Mouse (Mus musculus) E14TG2a.4 (cell line): ENCODE data around the gene Treml2.

ENCODE experiments used
- H3K27me3 ChIP-seq: 2 replicates; pipeline ENCODE4 v1.6.1; 2014; ENCODE audit warnings: low read length, control low read depth; ENCODE audit not compliant: insufficient read depth
- H3K36me3 ChIP-seq: 2 replicates; pipeline ENCODE4 v1.6.1; 2014; ENCODE audit warnings: low read length, control low read depth; ENCODE audit not compliant: insufficient read depth
- H3K4me1 ChIP-seq: replicated peaks from 2 replicates; pipeline ENCODE4 v1.6.1; 2014; ENCODE audit warnings: low read depth, low read length, control low read depth
- H3K4me3 ChIP-seq: replicated peaks from 2 replicates; pipeline ENCODE4 v1.5.1; 2014; ENCODE audit warnings: mild to moderate bottlenecking, low read length
- H3K9me3 ChIP-seq: 2 replicates; pipeline ENCODE4 v1.6.1; 2014; ENCODE audit warnings: low read length, control low read depth
- CTCF ChIP-seq: conservative IDR thresholded peaks from 2 replicates; pipeline ENCODE4 v1.5.1; 2014; ENCODE audit warnings: low read length
- NANOG ChIP-seq: IDR thresholded peaks from 2 replicates; pipeline ENCODE4 v1.6.1; 2014; ENCODE audit warnings: borderline replicate concordance, low read length, mixed read lengths
- POU5F1 ChIP-seq: IDR thresholded peaks from 2 replicates; pipeline ENCODE4 v1.6.1; 2014; ENCODE audit warnings: low read length, borderline replicate concordance

Gene Treml2

DNA sequence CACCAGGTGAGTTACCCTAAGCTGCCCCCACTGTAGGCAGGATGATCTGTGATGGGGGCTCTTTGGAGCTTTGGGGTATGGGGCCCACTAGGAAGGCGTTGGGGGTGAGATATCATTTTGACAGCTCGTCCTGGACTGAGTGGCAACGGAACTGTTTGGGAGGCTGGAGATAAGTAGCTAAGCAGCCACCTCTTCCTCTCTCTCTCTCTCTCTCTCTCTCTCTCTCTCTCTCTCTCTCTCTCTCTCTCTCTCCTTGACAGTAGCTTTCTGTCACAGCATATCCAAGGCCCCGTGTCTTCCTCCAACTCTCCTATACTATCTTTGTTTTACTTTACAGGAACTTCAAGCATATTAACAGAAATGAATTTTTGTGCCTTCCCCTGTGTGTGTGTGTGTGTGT lies 61.2 kb downstream of the Treml2 start:
- Histone ChIP-seq H3K4me3 (no peak overlapping the region), H3K9me3 (no peaks in the 10 kb centered on the region), H3K36me3 (no peaks in the 10 kb centered on the region), H3K4me1 (peaks cover 15% of the 10 kb centered on the region), H3K27me3 (peaks cover 37% of the 10 kb centered on the region)
- TF ChIP-seq CTCF = no peak
- TF ChIP-seq NANOG = no peak
- TF ChIP-seq POU5F1 = no peak
